Mouse (Mus musculus) cerebral cortex, adult 2 months (tissue): Measurements from ENCODE around the gene Cacng1.

Experiments used
- WGBS: fragments of 180-500 bp; shearing (Covaris S2); methylation state at CpG from one replicate; pipeline ENCODE4 v1.1.7; 2018; 5-methylcytosine and 5-hydroxymethylcytosine counted together

The Cacng1 gene

GRCm38 (mm10) chr11:107716332-107716938, at the start of gene Cacng1:
Gene Cacng1 (minus strand): TSS chr11:107716522.
- WGBS: 91% methylated on average over 16 of the region's 16 CpGs

- WGBS: 41% methylated on average over 8 of the region's 8 CpGs
Measured at GRCm38 (mm10) chr11:107762688-107763460, 46.6 kb upstream of the Cacng1 start.

- WGBS: 64% methylated on average over 10 of the region's 10 CpGs
Measured at GRCm38 (mm10) chr11:107761790-107762500, 45.6 kb upstream of the Cacng1 start.

GRCm38 (mm10) chr11:107760001-107760400, 43.7 kb upstream of the Cacng1 start:
- 26% methylated on average over 10 of the region's 10 CpGs for WGBS

GRCm38 (mm10) chr11:107759516-107759915, 43.2 kb upstream of the Cacng1 start:
- WGBS: 47% methylated on average over 9 of the region's 9 CpGs

DNA sequence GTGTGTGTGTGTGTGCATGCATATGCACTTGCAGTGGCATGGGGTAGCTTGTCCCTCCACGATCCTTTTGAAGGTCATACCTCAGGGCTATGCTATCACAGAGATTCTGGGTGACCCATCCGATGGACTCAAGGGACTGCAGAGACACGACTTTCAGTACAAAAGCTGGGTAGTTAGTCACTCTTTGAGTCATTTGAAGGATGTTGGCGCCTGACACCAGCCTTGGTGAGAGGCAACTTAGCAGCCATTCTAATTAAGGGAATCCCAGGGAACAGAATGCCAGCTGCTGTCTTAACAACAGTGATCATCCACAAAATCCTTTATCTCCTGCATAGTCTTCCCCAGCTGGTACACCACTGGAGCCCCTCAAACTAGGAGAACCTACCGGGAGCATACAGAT, 32.8 kb upstream of the Cacng1 start:
- 56% methylated on average over 5 of the region's 5 CpGs for WGBS

GRCm38 (mm10) chr11:107748243-107749035, 32.1 kb upstream of the Cacng1 start:
- WGBS: 84% methylated on average over 5 of the region's 5 CpGs

DNA sequence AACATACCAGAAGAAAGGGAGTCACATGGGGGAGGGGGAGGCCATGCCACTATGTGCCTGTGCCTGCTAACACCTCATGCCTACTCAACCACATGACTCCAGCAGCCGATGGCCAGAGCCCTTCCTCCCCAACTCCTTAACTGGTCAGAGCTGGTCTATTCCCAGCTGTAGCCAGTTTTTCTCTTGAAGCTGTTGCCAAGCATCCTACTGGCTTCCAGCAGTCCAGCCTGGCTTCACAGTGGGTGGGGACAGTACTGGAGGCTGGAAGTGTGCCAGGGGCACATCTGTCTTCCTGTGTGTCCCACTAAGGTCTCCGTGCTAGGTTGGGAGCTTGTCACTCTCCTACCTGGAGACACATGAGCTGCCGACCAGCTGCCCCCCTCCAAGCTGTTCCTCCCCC, 26.8 kb upstream of the Cacng1 start:
- WGBS: 42% methylated on average over 3 of the region's 3 CpGs

GRCm38 (mm10) chr11:107738418-107739099, 22.2 kb upstream of the Cacng1 start:
- 75% methylated on average over 20 of the region's 20 CpGs for WGBS

GRCm38 (mm10) chr11:107737886-107738285, 21.6 kb upstream of the Cacng1 start:
- 73% methylated on average over 6 of the region's 6 CpGs for WGBS

DNA sequence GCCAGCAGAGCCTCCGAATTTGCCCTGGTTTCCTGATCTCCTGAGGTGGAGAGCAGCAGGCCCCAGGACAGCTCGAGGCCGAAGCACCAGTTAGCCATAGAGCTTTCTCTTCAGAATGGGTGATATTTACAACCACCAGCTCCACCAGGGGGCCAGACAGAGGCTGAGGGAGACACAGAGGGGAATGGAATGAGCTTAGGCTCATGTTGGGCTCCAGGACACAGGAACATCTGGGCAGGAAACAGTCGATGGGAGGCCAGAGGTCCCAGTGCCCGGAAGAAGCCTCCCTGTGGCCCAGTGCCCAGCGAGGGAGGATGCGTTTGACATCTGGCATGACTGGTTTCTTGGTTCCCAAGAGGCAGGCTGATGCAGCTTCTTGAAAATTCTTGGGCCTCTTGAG, 17.8 kb upstream of the Cacng1 start:
- 75% methylated on average over 7 of the region's 7 CpGs for WGBS

DNA sequence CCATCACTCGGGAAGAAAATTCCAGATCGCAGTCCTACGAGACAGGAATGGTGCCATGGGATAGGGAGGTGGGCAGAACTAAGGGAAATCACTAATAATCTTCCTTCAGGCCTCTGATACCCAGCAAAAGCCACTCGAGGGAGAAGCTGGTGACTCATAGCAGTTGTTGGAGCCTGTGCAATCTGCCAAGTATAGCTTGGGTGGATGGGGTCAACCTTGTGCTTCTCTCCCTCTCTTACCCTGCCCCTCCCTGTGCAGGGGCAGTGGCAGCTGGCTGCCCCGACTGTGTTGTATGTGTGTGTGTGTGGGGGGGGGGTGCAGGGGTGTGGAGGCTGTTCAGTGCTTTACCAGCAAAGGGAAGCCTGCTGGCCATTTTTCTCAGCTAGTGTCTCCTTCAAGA, 15.2 kb upstream of the Cacng1 start:
- WGBS: 48% methylated on average over 5 of the region's 5 CpGs

DNA sequence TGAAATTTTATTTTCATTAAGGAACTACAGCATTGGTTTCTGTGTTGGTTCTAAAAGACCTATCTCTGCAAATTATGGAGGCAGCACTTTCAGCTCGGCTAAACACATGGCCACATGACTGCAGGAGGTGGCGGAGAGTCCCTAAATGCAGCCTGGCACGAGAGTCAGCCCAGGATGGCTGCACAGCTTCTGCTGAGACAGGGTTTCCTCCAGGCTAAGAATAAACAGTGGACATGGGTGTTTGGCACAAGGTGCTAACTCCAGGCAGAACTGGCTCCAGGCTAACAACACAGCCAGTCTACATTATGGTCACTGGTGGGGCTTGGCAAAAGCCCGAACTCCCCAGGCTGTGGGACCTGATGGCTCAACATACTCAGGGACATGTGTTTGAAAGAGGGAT, 14.6 kb upstream of the Cacng1 start:
- 44% methylated on average over 4 of the region's 4 CpGs for WGBS

DNA sequence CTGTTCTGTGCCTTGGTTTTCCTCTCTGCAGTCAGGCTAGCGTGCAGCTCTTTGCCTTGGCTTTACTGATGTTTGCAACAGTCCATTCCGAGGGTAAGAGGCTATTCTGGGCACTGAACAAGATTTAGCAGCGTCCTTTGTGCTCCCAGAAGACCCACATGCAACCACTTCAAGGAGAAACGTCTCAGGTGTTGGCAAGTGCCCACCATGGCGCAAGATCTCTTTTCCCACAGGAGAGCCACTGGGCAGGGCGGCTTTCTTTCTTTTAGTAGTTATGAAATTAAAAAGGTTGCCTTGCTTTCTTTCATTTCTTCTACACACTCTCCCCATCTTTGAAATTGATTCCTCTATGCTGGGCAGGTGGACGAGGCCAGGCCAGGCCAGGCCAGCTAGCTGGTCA, 12.8 kb upstream of the Cacng1 start:
- WGBS: 80% methylated on average over 7 of the region's 7 CpGs

DNA sequence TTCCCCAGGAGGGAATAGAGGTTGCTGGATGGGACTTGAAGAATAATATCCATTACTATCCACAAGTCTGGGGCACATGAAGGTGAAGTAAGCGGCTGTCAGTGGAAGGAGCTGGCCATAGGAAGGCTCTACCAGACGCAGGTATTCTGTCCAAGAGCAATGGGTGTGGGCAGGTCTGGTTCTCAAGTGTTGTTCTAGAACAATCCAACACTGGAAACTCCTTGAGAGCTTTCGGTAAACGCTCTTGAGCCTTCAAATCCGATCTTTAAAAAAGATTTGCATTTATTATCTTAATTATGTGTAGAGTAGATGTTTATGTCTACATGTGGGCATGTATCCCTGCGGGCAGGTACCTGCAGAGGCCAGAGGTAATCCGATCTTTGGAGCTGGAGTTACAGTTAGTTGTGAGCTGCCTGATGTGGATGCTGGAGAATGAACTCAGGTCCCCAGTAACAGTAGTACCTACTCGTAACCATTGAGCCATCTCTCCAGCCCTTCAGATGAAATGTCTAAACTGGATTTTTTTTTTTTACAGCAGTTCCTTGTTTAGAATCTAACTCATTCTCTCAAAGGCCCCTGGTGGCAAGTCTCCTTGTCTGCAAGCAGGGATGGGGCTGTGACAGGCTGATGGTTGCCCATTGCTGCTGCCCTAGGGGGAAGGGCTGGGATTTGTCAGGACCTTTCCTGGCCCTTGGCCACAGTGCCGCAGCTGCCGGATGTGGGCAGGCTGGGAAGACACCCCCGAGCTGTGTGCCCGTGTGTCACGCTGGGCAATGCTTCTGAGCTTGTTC, 11.9 kb upstream of the Cacng1 start:
- 72% methylated on average over 13 of the region's 13 CpGs for WGBS

DNA sequence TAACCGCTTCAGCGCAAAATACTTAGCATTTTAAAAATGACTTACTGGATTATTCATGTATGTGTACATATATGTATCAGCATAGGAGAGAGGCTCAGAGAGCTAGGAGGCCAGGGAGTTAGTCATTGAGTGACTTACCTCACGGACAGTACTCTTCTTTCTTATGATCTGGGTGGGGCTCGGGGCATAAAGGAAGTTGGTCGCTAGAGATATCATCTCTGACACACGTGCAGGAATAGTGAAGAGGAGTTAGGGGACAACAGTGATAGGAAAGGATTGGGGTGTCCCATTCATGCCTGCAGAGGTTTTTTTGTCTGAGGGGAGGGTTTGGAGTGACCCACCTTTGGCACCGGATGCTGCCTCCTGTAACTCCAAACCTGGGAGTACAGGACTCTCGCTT, 8.3 kb upstream of the Cacng1 start:
- 91% methylated on average over 8 of the region's 8 CpGs for WGBS

- 84% methylated on average over 7 of the region's 7 CpGs for WGBS
Measured at GRCm38 (mm10) chr11:107721057-107721456, 4.7 kb upstream of the Cacng1 start.

DNA sequence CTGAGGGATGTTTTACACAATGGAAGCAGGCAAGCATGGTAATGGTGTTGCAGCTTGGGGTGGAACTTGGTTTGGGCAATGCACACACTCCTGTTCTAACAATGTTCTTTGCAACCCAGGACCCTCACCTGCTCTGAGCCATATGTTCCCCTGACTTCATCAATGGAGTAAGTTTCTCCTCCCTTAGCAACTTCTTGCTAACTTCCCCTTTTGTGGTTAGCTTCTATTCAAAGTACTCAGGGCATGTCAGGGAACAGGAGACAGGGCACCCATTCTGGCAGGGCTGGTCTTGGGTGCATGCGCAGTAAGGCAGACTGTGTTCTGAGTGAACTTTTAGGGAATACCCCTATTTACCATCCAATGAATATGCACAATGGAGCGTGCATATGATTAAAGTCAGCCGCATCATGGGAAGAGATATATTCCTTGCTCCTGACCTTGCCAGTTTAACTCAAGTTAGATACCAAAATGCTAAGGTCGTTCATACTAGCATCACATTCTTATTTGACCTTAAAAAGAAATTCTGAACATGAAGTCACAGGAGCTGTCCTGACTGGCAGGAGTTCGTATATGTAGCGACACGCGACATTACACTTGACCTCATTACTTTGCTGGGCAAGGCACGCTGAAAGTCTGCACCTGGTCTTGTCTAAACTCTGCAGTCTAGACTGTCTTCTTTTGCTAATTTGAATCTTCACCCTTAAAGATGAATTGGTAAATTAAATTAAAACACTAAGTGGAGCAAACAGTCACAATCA, 4.1 kb upstream of the Cacng1 start:
- 90% methylated on average over 9 of the region's 9 CpGs for WGBS

DNA sequence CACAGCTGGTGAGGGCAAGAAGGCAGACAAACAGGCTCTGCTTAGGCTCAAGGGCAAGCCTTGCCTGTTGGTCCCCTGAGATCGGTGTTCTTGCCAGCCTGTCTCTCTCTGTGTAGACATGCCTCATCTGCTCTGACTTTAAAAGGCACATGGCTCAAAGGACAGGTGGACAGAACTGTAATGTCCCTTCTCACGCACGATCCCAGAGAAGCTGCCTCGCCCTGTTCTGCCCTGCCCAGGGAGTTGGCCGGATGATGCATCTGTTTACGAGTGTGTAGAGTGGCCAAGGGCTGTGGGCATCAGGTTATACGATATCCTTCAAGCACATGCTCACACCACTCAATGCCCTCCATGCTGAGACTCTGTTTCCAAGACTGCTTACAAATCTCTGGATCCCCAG, 2.0 kb downstream of the Cacng1 start:
- 95% methylated on average over 7 of the region's 7 CpGs for WGBS

DNA sequence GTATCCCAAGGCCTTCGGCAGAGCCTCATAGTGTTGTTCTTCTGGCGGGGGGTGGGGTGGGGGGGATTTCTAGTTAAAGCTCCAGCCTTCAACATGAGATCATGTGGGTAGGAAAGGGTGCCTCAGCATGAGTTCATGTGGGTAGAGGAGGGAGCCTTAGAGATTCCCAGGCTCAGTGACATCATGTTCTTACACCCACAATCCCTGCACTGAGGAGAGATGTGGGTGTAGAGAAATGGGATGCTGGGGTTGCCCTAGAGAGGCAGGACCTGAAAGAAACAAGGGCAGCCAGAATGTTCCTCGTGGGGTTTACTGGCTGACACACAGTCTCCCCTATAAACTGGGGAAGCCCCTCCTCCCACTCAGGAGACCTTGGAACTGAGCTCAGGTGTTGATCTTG, 5.9 kb downstream of the Cacng1 start:
- WGBS: 55% methylated on average over 3 of the region's 3 CpGs
